Mouse (Mus musculus) erythroblast, embryonic 14.5 days (primary cell): Measurements from ENCODE around the gene Astn2.
"Not testable (repeated sequence)": the region's sequence is repeated elsewhere in the genome, so short reads cannot be mapped to it uniquely, and the experiment has no call there.

Source experiments
- GATA1 ChIP-seq: IDR thresholded peaks from 2 replicates; pipeline ENCODE4 v1.6.1; 2012; ENCODE audit warnings: low read length, inconsistent platforms, mixed read lengths
- TAL1 ChIP-seq: IDR thresholded peaks from 3 replicates; pipeline ENCODE4 v1.6.1; 2012; ENCODE audit warnings: low read length, inconsistent platforms, mixed read lengths

DNA sequence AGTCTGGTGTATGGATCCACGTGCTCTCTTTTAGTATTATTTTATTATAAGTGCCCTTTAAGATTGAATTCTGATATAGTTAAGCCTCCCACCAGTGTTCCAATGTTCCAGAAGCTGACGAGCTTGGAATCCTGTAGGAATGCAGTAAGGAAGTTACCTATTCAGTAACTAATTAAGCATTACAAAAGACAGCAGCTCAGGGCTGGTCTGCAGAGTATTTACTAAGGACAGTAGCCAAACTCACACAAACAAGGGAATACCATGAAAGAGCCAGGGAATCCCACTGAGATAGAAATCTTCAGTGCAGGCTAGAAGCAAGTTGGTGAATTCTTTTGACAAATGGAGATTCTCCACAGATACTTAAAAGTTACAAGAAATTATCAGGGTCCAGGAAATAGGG is 724.6 kb downstream of the Astn2 start:
- TF ChIP-seq GATA1, TAL1: not testable (repeated sequence)
